Mouse (Mus musculus) limb, embryonic 14.5 days (tissue): ENCODE data around the gene Kcnt1. TPM values are rescaled to one million over a fixed set of nuclear protein-coding genes. Genes with fewer than 3 reads are reported as not detected.

Source experiments
- ATAC-seq: fragments of 200-750 bp; cut with Nextera tagmentation; 2 replicates; pipeline ENCODE4 v1.8.0; 2017; ENCODE audit warnings: low read depth, moderate number of reproducible peaks, moderate TSS enrichment; ENCODE audit not compliant: low FRiP score
- DNase-seq: peaks from one replicate; pipeline ENCODE4 v3.0.0-alpha.2; 2015; ENCODE audit warnings: low spot score
- H3K27ac ChIP-seq: fragments of 300-500 bp; sonication (generic); replicated peaks from 2 replicates; pipeline ENCODE4 v1.5.1; 2014; ENCODE audit warnings: low read depth, mild to moderate bottlenecking, low read length, moderate library complexity, mixed read lengths
- H3K27me3 ChIP-seq: fragments of 300-500 bp; sonication (generic); 2 replicates; pipeline ENCODE4 v1.6.1; 2014; ENCODE audit warnings: low read length, mixed read lengths; ENCODE audit not compliant: control insufficient read depth, insufficient read depth
- H3K36me3 ChIP-seq: fragments of 300-500 bp; sonication (generic); 2 replicates; pipeline ENCODE4 v1.6.1; 2014; ENCODE audit warnings: mild to moderate bottlenecking, low read length, moderate library complexity, mixed read lengths; ENCODE audit not compliant: control insufficient read depth, insufficient read depth
- H3K4me1 ChIP-seq: fragments of 300-500 bp; sonication (generic); 2 replicates; pipeline ENCODE4 v1.6.1; 2014; ENCODE audit warnings: antibody characterized with exemption, low read length, mixed read lengths; ENCODE audit not compliant: control insufficient read depth, insufficient read depth
- H3K4me2 ChIP-seq: fragments of 300-500 bp; sonication (generic); replicated peaks from 2 replicates; pipeline ENCODE4 v1.6.1; 2014; ENCODE audit warnings: low read depth, mild to moderate bottlenecking, low read length, moderate library complexity; ENCODE audit not compliant: severe bottlenecking
- H3K4me3 ChIP-seq: fragments of 300-500 bp; sonication (generic); replicated peaks from 2 replicates; pipeline ENCODE4 v1.5.1; 2014; ENCODE audit warnings: low read length
- H3K9ac ChIP-seq: fragments of 300-500 bp; sonication (generic); 2 replicates; pipeline ENCODE4 v1.6.1; 2014; ENCODE audit warnings: mild to moderate bottlenecking, low read depth, low read length, moderate library complexity; ENCODE audit not compliant: severe bottlenecking
- H3K9me3 ChIP-seq: fragments of 300-500 bp; sonication (generic); 2 replicates; pipeline ENCODE4 v1.6.1; 2016; ENCODE audit warnings: low read length; ENCODE audit not compliant: control insufficient read depth
- POLR2A ChIP-seq: fragments of 200-500 bp; IDR thresholded peaks from 2 replicates; pipeline ENCODE4 v1.8.0; 2012; ENCODE audit warnings: inconsistent platforms, mild to moderate bottlenecking, moderate library complexity, borderline replicate concordance; ENCODE audit not compliant: insufficient read depth, insufficient read length; ENCODE audit errors: extremely low read depth
- WGBS: fragments of 180-500 bp; shearing (Covaris S2); extraction: QIAGEN DNeasy Blood & Tissue Kit; methylation state at CpG from one replicate; pipeline ENCODE4 v1.1.7; 2014; 5-methylcytosine and 5-hydroxymethylcytosine counted together
- polyA plus RNA-seq, 2 experiments: library from polyadenylated mRNA; depleted of rRNA in 1 of 2; stranded (reverse) in 1 of 2; unstranded in 1 of 2; fragments of >200 nt; fragmentation: Nextera tagmentation in 1 of 2; extraction: Ambion mirVana in 1 of 2; gene quantifications; 2 replicates each; pipeline versions ENCODE4 v1.2.1 to v1.2.3; 2012 to 2014

Gene Kcnt1
- polyA plus RNA-seq, 2 experiments = 0.08 to 2.7 TPM

DNA sequence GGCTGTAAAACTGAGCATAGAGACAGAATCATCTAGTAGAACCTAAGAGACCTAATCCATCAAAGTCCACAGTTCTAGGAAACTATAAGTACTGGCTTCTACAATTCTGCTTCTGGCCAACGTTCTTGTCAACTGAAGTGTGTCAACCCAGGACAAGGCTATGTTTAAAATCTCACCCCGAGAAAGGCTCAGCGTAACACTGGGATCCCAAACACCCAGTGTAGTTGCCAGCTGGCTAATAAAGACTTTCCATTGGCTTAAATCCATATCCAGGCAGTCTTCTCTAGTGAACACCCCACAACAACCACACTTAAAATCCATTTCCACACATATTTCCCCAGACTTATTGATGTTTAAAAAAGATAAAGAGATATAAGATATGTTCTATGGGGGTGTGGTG is 32.7 kb upstream of the Kcnt1 start:
- Histone ChIP-seq H3K9ac (no peak overlapping the region), H3K9me3 (no peaks in the 10 kb centered on the region), H3K4me3 (no peak overlapping the region), H3K27ac (no peak overlapping the region), H3K4me1 (no peaks in the 10 kb centered on the region), H3K27me3 (no peaks in the 10 kb centered on the region), H3K36me3 (no peaks in the 10 kb centered on the region), H3K4me2 (no peak overlapping the region)
- DNase-seq = no peak
- no peak for TF ChIP-seq POLR2A
- no peak for ATAC-seq
- 85% methylated on average over 3 of the region's 3 CpGs for WGBS

DNA sequence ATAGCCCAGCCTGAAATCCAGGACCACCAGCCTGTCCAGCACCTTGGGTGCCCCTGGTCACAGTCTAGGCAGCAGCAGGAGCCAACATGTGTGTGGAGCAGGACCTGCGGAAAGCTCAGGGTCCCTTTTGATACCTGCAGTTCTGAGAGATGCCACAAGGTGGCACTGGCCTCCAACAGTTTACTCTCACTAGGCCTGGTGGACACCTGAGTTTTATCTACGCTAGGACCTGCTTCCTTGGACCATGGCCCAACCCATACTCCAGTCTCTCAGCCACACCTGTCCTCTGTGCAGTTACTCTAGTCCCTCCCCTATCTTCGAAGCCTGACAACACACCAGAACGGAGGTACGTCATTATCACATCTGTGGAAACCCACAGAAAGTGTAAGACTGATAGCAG is 27.2 kb upstream of the Kcnt1 start:
- Histone ChIP-seq H3K9ac (no peak overlapping the region), H3K4me3 (no peak overlapping the region), H3K27ac (no peak overlapping the region), H3K4me2 (no peak overlapping the region), H3K4me1 (no peaks in the 10 kb centered on the region), H3K9me3 (no peaks in the 10 kb centered on the region), H3K27me3 (no peaks in the 10 kb centered on the region), H3K36me3 (no peaks in the 10 kb centered on the region)
- TF ChIP-seq POLR2A = 0 out of 2 replicates have a peak, but pooled peaks have one; percentile 14
- WGBS = 44% methylated on average over 5 of the region's 5 CpGs
- DNase-seq (peak; percentile 76), ATAC-seq (peak; percentile 44; the same call in 1 of the 2 replicates)

DNA sequence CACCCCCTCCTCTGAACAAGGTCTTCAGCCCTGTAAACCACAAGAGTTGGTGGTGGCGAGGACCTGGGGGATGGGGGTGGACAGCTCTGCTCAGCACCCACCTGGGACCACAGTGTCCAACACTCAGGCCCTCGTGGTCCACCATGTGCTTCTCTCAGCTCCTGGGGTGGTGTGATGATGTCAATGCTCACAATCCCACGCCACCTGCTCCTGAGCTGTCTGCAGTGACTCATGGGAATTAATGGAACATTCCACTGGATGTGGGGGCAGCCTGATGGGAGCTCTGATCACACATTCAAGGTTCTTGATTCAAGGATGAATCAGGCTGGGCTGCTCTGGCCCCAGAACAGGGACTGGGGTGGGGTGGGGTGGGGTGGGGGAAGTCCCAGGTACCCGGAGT is 21.4 kb upstream of the Kcnt1 start:
- H3K4me1 ChIP-seq = 0 out of 2 replicates have a peak, but pooled peaks cover 11% of the 10 kb centered on the region
- no peak overlapping the region for H3K4me2 ChIP-seq
- H3K9me3 ChIP-seq = no peaks in the 10 kb centered on the region
- H3K4me3 ChIP-seq = no peak overlapping the region
- DNase-seq = no peak
- no peaks in the 10 kb centered on the region for H3K27me3 ChIP-seq
- H3K27ac ChIP-seq = no peak overlapping the region
- no peaks in the 10 kb centered on the region for H3K36me3 ChIP-seq
- H3K9ac ChIP-seq = no peak overlapping the region
- 53% methylated on average over 4 of the region's 4 CpGs for WGBS
- TF ChIP-seq POLR2A = no peak
- ATAC-seq = no peak

DNA sequence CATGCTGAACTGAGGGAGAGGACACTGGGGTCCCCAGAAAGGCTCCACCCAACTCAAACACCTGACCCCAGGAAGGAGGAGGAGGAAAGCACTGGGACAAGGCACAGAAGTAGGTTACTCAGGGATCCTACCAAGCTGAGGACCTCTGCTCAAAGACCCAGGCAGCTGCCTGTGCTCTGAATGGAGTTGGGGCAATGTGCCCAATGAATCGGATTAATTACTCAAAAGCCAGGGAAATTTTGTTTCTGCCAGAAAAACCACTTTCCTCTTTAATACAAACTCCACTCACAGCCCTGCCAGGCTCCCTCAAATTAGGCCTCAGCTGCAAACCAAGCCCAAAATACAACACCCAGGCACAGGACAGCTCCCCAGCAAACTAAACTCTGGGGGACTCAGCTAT is 20.8 kb upstream of the Kcnt1 start:
- no peaks in the 10 kb centered on the region for H3K27me3 ChIP-seq
- H3K9me3 ChIP-seq = no peaks in the 10 kb centered on the region
- no peak for DNase-seq
- WGBS = 75% methylated on average over 1 of the region's 1 CpGs
- 0 out of 2 replicates have a peak, but pooled peaks cover 11% of the 10 kb centered on the region for H3K4me1 ChIP-seq
- TF ChIP-seq POLR2A = no peak
- ATAC-seq = no peak
- no peak overlapping the region for H3K9ac ChIP-seq
- H3K36me3 ChIP-seq = no peaks in the 10 kb centered on the region
- no peak overlapping the region for H3K4me3 ChIP-seq
- no peak overlapping the region for H3K27ac ChIP-seq
- no peak overlapping the region for H3K4me2 ChIP-seq

DNA sequence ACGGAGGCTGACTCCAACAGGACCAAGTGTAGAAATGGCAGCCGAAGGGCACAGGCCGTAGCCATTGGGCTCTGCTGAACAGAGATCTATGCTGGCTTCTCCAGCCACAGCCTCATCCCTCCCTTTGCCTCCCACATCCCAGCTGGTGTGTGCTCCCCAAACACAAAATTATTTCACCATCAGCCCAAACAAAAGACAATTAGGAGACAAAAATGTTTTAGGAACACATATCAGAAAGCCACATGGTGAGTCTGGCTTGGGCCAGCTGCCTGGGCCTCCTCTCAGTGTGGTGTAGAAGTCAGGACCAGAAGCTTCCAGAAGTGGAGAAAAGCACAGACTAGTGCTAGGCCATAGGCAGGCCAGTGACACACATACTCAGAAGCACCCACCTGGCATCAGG is 19.4 kb upstream of the Kcnt1 start:
- Histone ChIP-seq H3K4me2 (no peak overlapping the region), H3K27ac (no peak overlapping the region), H3K4me3 (no peak overlapping the region), H3K4me1 (0 out of 2 replicates have a peak, but pooled peaks cover 11% of the 10 kb centered on the region), H3K36me3 (no peaks in the 10 kb centered on the region), H3K9ac (no peak overlapping the region), H3K9me3 (no peaks in the 10 kb centered on the region), H3K27me3 (no peaks in the 10 kb centered on the region)
- no peak for TF ChIP-seq POLR2A
- WGBS = 83% methylated on average over 3 of the region's 3 CpGs
- DNase-seq (no peak), ATAC-seq (no peak)

DNA sequence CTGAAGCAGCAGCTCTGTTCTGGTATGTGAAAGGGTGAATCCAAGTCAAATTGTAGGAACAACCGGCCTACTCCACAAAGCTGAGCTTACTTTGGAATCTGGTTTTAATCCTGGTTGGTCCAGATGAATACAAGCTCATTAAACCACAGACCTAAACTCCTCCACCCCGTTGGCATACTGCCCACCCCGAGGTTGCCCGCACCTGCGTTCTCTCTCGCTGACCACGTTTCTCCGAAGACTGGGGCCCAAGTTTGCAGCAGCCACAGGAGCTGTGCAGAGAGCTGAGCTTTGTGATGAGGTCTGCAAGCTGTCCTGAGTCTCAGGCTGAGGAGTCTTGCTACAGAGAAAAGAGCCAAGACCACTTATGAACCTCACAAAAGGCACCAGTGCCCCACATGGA is 17.0 kb upstream of the Kcnt1 start:
- no peak for ATAC-seq
- Histone ChIP-seq H3K9me3 (no peaks in the 10 kb centered on the region), H3K4me3 (no peak overlapping the region), H3K27ac (no peak overlapping the region), H3K4me2 (no peak overlapping the region), H3K27me3 (no peaks in the 10 kb centered on the region), H3K4me1 (0 out of 2 replicates have a peak, but pooled peaks cover 11% of the 10 kb centered on the region), H3K9ac (no peak overlapping the region), H3K36me3 (no peaks in the 10 kb centered on the region)
- no peak for DNase-seq
- TF ChIP-seq POLR2A = no peak
- 48% methylated on average over 8 of the region's 8 CpGs for WGBS
